Mouse (Mus musculus): ENCODE results near the gene Cwh43. TPM values are rescaled to one million over a fixed set of nuclear protein-coding genes. Genes with fewer than 3 reads are reported as not detected.

The Cwh43 gene
- polyA plus RNA-seq, 1 experiment from 2014 or later = not detected

DNA sequence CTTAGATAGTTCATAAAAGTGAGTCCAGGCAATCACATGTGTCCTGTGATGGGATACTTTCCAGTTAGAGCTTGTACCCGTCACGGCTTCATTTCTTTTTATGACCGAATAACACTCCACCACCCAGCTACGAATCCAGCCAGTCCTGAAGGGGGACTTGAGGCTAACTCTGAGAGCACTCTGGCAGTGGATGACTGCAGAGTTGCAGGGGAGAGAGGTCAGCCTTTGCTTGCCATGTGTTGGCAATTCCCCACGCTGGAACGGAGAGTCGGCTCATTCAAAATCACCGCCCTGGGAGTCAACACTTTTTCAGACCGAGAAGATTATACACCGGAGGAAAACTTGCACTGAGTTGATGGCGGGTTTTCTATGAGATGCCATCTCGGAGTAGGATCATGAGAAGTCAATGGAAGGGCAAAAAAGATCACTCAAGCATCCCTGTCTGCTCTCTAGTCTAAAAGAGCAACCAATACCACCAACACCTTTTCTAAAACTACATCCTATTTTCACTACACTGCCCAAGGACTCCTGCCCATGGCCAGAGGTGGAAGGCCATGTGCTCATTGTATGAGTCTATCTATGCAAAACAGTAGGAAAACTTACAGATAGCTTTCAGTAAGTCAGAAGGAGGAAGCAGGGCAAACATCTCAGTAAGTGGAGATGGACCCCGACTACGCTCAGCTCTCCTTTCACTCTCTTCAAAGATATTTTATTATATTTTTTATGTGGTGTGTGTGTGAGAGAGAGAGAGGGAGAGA, 2.4 kb upstream of the Cwh43 start:
- ATAC-seq (no peak), DNase-seq (ENCODE audit: low spot score) (no peak)
- no peaks in the 10 kb centered on the region for H3K36me3 ChIP-seq (ENCODE audit: insufficient read depth, low read length)
- no peak overlapping the region for H3K4me3 ChIP-seq (ENCODE audit: low read depth, low read length)
- no peak overlapping the region for H3K27ac ChIP-seq (ENCODE audit: low read length)
- H3K4me1 ChIP-seq (ENCODE audit: insufficient read depth, low read depth, low read length) = no peaks in the 10 kb centered on the region
- TF ChIP-seq CTCF (IDR thresholded peaks at IDR 0.05) (no peak), EP300 (IDR thresholded peaks at IDR 0.05) (no peak)
- WGBS = 82% methylated on average over 14 of the region's 14 CpGs
- H3K4me2 ChIP-seq (replicated peaks; ENCODE audit: low read depth, low read length) = no peak overlapping the region
- peaks cover 19% of the 10 kb centered on the region for H3K27me3 ChIP-seq (replicated peaks; ENCODE audit: insufficient read depth, low read length)
- no peak overlapping the region for H3K9ac ChIP-seq (replicated peaks; ENCODE audit: low read depth)
- H3K9me3 ChIP-seq (ENCODE audit: low read length) = no peaks in the 10 kb centered on the region

DNA sequence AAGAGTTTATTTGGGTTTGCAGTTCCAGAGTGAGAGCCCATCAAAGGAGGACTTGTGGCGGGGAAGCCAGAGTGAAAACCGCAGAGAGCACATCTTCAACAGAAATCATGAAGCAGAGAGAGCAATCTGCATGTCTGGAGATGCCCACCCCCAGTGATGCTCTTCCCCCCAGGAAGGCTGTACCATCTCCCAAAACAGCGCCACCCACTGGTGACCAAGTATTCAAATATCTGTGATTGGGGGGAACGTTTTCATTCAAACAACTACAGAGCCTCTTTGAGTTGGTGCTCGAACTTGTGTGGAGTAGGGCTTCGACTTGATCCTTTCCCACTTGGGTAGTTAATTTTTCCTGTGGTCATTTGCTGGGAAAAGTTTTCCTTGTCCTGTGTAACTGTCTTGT, 1.1 kb upstream of the Cwh43 start:
- Histone ChIP-seq H3K27me3 (replicated peaks; ENCODE audit: insufficient read depth, low read length) (peaks cover 19% of the 10 kb centered on the region), H3K9ac (replicated peaks; ENCODE audit: low read depth) (no peak overlapping the region), H3K36me3 (ENCODE audit: insufficient read depth, low read length) (no peaks in the 10 kb centered on the region), H3K4me1 (ENCODE audit: insufficient read depth, low read depth, low read length) (no peaks in the 10 kb centered on the region), H3K4me2 (replicated peaks; ENCODE audit: low read depth, low read length) (no peak overlapping the region), H3K27ac (ENCODE audit: low read length) (no peak overlapping the region), H3K9me3 (ENCODE audit: low read length) (no peaks in the 10 kb centered on the region), H3K4me3 (ENCODE audit: low read depth, low read length) (no peak overlapping the region)
- TF ChIP-seq CTCF (IDR thresholded peaks at IDR 0.05) (0 out of 2 replicates have a peak, but pooled peaks have one; percentile 12), EP300 (IDR thresholded peaks at IDR 0.05) (no peak)
- DNase-seq (ENCODE audit: low spot score) = no peak
- ATAC-seq = no peak
- WGBS = 76% methylated on average over 6 of the region's 6 CpGs

DNA sequence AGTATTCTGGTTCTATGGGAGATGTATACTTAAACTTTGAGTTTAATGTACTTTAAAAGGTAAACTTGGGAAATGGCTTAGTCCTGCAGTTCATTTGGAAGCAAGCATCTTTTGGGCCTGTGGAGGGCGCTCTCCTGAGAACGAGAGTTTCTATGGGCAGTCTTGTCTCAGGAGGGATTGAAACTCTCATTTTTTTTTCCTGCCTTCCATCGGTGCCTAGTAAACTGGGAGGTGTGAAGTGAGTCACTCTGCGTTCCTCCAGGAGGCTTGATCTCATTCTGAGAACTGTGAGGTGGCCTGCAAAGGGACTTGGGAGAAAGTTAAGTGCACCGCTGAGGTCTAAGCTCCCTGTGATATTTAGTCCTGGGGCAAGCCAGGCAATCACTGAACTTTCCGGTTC, 986 bp downstream of the Cwh43 start:
- ATAC-seq (no peak), DNase-seq (ENCODE audit: low spot score) (no peak)
- Histone ChIP-seq H3K9me3 (ENCODE audit: low read length) (no peaks in the 10 kb centered on the region), H3K4me3 (ENCODE audit: low read depth, low read length) (no peak overlapping the region), H3K27ac (ENCODE audit: low read length) (no peak overlapping the region), H3K4me2 (replicated peaks; ENCODE audit: low read depth, low read length) (no peak overlapping the region), H3K9ac (replicated peaks; ENCODE audit: low read depth) (no peak overlapping the region), H3K36me3 (ENCODE audit: insufficient read depth, low read length) (no peaks in the 10 kb centered on the region), H3K4me1 (ENCODE audit: insufficient read depth, low read depth, low read length) (no peaks in the 10 kb centered on the region), H3K27me3 (replicated peaks; ENCODE audit: insufficient read depth, low read length) (peaks cover 19% of the 10 kb centered on the region)
- WGBS = 25% methylated on average over 6 of the region's 6 CpGs
- no peak for TF ChIP-seq EP300 (IDR thresholded peaks at IDR 0.05)
- TF ChIP-seq CTCF (IDR thresholded peaks at IDR 0.05) = peak; percentile 24; the same call in 1 of the 2 replicates

DNA sequence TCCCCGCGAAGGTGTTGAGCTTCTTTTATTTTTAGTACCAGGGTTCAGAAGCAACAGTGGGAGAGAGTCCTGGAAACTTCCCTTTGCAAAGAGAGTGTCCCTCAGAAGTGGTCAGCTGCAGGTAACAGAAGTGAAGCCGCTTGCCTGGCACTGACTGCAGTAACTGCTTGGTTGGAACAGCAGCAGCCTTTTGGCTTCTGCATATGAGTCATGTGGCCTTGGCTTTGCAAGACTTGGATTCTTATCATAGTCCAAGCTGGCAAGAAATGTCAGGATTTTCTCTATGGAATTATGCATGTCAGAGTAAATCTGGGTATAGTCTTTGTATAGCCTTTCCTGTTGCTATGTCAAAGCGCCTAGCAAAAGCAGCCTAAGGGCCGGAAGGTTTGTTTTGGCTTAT, 4.1 kb downstream of the Cwh43 start:
- no peak for TF ChIP-seq EP300 (IDR thresholded peaks at IDR 0.05)
- TF ChIP-seq CTCF (IDR thresholded peaks at IDR 0.05) = no peak
- peaks cover 15% of the 10 kb centered on the region for H3K27me3 ChIP-seq (replicated peaks; ENCODE audit: insufficient read depth, low read length)
- no peak overlapping the region for H3K4me3 ChIP-seq (ENCODE audit: low read depth, low read length)
- WGBS = 73% methylated on average over 5 of the region's 5 CpGs
- H3K27ac ChIP-seq (ENCODE audit: low read length) = no peak overlapping the region
- no peaks in the 10 kb centered on the region for H3K9me3 ChIP-seq (ENCODE audit: low read length)
- ATAC-seq = no peak
- H3K36me3 ChIP-seq (ENCODE audit: insufficient read depth, low read length) = no peaks in the 10 kb centered on the region
- no peak overlapping the region for H3K9ac ChIP-seq (replicated peaks; ENCODE audit: low read depth)
- no peak for DNase-seq (ENCODE audit: low spot score)
- no peaks in the 10 kb centered on the region for H3K4me1 ChIP-seq (ENCODE audit: insufficient read depth, low read depth, low read length)
- no peak overlapping the region for H3K4me2 ChIP-seq (replicated peaks; ENCODE audit: low read depth, low read length)

DNA sequence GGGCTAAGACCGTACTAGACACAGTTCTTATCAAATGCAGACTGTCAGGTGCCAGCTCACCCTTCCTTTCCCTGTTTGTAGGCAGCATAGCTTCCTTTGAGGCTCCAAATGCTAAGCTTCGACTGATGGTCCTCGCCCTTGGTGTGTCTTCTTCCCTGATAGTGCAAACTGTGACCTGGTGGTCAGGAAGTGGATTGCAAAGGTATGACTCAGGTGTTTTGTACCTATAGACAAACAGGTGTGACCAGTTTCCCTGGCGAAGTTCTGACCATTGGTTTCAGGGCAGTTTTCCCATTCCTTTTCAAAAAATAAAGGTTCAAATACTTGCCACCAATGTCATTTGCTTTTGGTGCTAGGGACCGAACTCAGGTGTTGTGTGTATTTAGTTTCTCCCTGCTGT, 5.9 kb downstream of the Cwh43 start:
- DNase-seq (ENCODE audit: low spot score) (no peak), ATAC-seq (no peak)
- no peaks in the 10 kb centered on the region for H3K9me3 ChIP-seq (ENCODE audit: low read length)
- H3K9ac ChIP-seq (replicated peaks; ENCODE audit: low read depth) = no peak overlapping the region
- no peaks in the 10 kb centered on the region for H3K4me1 ChIP-seq (ENCODE audit: insufficient read depth, low read depth, low read length)
- H3K4me3 ChIP-seq (ENCODE audit: low read depth, low read length) = no peak overlapping the region
- WGBS = 64% methylated on average over 5 of the region's 5 CpGs
- H3K4me2 ChIP-seq (replicated peaks; ENCODE audit: low read depth, low read length) = no peak overlapping the region
- no peaks in the 10 kb centered on the region for H3K36me3 ChIP-seq (ENCODE audit: insufficient read depth, low read length)
- 0 out of 2 replicates have a peak, but pooled peaks cover under 1% of the 10 kb centered on the region for H3K27me3 ChIP-seq (replicated peaks; ENCODE audit: insufficient read depth, low read length)
- H3K27ac ChIP-seq (ENCODE audit: low read length) = no peak overlapping the region
- TF ChIP-seq EP300 (IDR thresholded peaks at IDR 0.05) = no peak
- no peak for TF ChIP-seq CTCF (IDR thresholded peaks at IDR 0.05)

DNA sequence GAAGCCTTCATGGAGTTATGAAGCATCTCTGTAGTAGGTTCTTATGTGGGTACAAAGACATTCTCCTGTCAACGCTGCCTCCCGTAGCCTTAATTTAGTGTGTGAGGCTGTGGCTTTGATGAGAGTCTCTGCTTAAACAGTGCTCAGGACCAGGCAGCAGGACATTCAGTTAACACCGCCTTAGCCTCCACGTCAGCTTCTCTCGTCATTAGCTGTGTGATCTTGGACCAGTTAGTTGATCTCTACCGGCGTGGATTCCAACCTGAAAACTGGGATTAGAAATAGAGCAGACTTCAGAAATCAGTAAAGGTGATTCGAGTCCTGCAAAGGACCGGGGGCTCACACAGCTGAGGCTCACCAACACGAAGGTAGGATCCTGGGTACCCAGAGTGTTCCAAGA, 8.3 kb downstream of the Cwh43 start:
- 81% methylated on average over 10 of the region's 10 CpGs for WGBS
- DNase-seq (ENCODE audit: low spot score) (no peak), ATAC-seq (no peak)

More for the DNA sequence above, 8.3 kb downstream of the Cwh43 start:
- H3K9me3 ChIP-seq (ENCODE audit: low read length) = no peaks in the 10 kb centered on the region
- TF ChIP-seq EP300 (IDR thresholded peaks at IDR 0.05) (no peak), CTCF (IDR thresholded peaks at IDR 0.05) (no peak)
- no peaks in the 10 kb centered on the region for H3K27me3 ChIP-seq (replicated peaks; ENCODE audit: insufficient read depth, low read length)
- no peak overlapping the region for H3K4me3 ChIP-seq (ENCODE audit: low read depth, low read length)
- H3K9ac ChIP-seq (replicated peaks; ENCODE audit: low read depth) = no peak overlapping the region
- H3K36me3 ChIP-seq (ENCODE audit: insufficient read depth, low read length) = no peaks in the 10 kb centered on the region
- H3K4me1 ChIP-seq (ENCODE audit: insufficient read depth, low read depth, low read length) = no peaks in the 10 kb centered on the region
- no peak overlapping the region for H3K27ac ChIP-seq (ENCODE audit: low read length)
- H3K4me2 ChIP-seq (replicated peaks; ENCODE audit: low read depth, low read length) = no peak overlapping the region
